Mouse (Mus musculus) monocyte, adult 2 months (primary cell): ENCODE measurements around the gene Dock4.
A peak's percentile ranks its signal among the peaks of the same experiment; 100 is the strongest.

Experiments
- DNase-seq, 2 experiments: peaks; one replicate each; pipeline ENCODE4 v3.0.0; 2022; ENCODE audit warnings: low spot score in 2 of 2, low read depth in 1 of 2

Dock4 gene

GRCm38 (mm10) chr12:40508416-40508815 lies 62.7 kb downstream of the Dock4 start:
- no peak for DNase-seq

GRCm38 (mm10) chr12:40511643-40512369 lies 66.1 kb downstream of the Dock4 start:
- DNase-seq = no peak

- no peak for DNase-seq
These were observed 66.6 kb downstream of the Dock4 start for GRCm38 (mm10) chr12:40512370-40512693.

GRCm38 (mm10) chr12:40512994-40513393 lies 67.2 kb downstream of the Dock4 start:
- no peak for DNase-seq

- no peak for DNase-seq
These were observed 68.3 kb downstream of the Dock4 start for GRCm38 (mm10) chr12:40514021-40514420.

- peak; percentile 12 to 13 for DNase-seq
These were observed 76.7 kb downstream of the Dock4 start for GRCm38 (mm10) chr12:40522468-40522867.

- DNase-seq = no peak
These were observed 77.3 kb downstream of the Dock4 start for GRCm38 (mm10) chr12:40523020-40523419.

- no peak for DNase-seq
These were observed 79.3 kb downstream of the Dock4 start for GRCm38 (mm10) chr12:40525045-40525444.

- peak; percentile 40 to 60 for DNase-seq
These were observed 90.2 kb downstream of the Dock4 start for GRCm38 (mm10) chr12:40535655-40536618.

- DNase-seq = no peak
These were observed 92.1 kb downstream of the Dock4 start for GRCm38 (mm10) chr12:40537826-40538225.

GRCm38 (mm10) chr12:40538318-40538717 lies 92.6 kb downstream of the Dock4 start:
- no peak for DNase-seq

- no peak for DNase-seq
These were observed 93.0 kb downstream of the Dock4 start for GRCm38 (mm10) chr12:40538780-40539179.

- no peak for DNase-seq
These were observed 98.5 kb downstream of the Dock4 start for GRCm38 (mm10) chr12:40544273-40544672.

- DNase-seq = no peak
These were observed 101.1 kb downstream of the Dock4 start for GRCm38 (mm10) chr12:40546827-40547226.

GRCm38 (mm10) chr12:40551317-40551716 lies 105.6 kb downstream of the Dock4 start:
- no peak for DNase-seq

GRCm38 (mm10) chr12:40552201-40552600 lies 106.4 kb downstream of the Dock4 start:
- no peak for DNase-seq

GRCm38 (mm10) chr12:40553929-40554328 lies 108.2 kb downstream of the Dock4 start:
- DNase-seq = no peak

GRCm38 (mm10) chr12:40554941-40555511 lies 109.3 kb downstream of the Dock4 start:
- DNase-seq = no peak

- DNase-seq = peak; percentile 9 to 28
These were observed 112.8 kb downstream of the Dock4 start for GRCm38 (mm10) chr12:40558600-40558999.

- DNase-seq = peak; percentile 71
These were observed 113.4 kb downstream of the Dock4 start for GRCm38 (mm10) chr12:40559103-40559502.

GRCm38 (mm10) chr12:40563703-40564102 lies 118.0 kb downstream of the Dock4 start:
- no peak for DNase-seq

GRCm38 (mm10) chr12:40564261-40564660 lies 118.5 kb downstream of the Dock4 start:
- DNase-seq = no peak
